Mouse (Mus musculus): Measurements from ENCODE around the gene Sec11a.

- no peak for TF ChIP-seq CTCF (IDR thresholded peaks at IDR 0.05; ENCODE audit: borderline replicate concordance, insufficient read depth, low read length)
- no peak for TF ChIP-seq POLR2A (IDR thresholded peaks at IDR 0.05; ENCODE audit: low read depth, low read length)
Measured at GRCm38 (mm10) chr7:80889841-80890241, 57.7 kb downstream of the Sec11a start.
